Mouse (Mus musculus) CD4-positive, CD25-positive, alpha-beta regulatory T cell, adult 4 months (primary cell): Measurements from ENCODE around the gene Kctd21. TPM values are rescaled to one million over a fixed set of nuclear protein-coding genes. Genes with fewer than 3 reads are reported as not detected.

ENCODE experiments used
- ATAC-seq: one replicate; pipeline ENCODE4 v1.8.0; 2017
- polyA plus RNA-seq, 2 experiments: library from polyadenylated mRNA; unstranded; fragments of 100-300 nt; shearing (Covaris generic); gene quantifications; one replicate each; pipeline ENCODE4 v1.2.1; 2017

Kctd21 gene
- polyA plus RNA-seq, 2 experiments from 2014 or later, result 1.7 to 3.1 TPM

DNA sequence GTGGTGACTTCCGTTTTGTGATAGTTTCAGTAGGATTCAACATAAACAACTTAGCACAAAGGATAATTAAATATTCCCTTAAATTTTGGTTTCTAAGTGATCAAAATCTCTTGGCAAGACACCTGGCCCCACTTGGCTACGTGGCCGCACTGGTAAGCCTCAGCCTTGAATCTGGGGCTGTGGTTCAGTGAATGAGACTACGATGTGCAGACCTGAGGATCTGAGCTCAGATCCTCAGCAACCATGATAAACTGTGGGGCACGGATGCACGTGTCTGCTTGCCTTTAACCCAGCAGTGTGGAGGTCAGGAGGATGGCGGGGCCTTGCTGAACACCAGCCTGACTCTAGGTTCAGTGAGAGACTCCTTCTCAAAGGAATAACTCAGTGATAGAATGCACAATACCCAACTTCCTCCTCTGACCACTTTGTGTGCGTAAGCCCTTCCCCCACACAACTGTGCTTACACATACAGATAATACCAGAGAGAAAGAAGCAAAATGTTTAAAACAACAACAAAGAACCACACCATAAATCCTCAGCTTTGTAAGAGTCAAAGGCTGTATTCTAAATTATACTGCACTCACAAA, 55.5 kb downstream of the Kctd21 start:
- no peak for ATAC-seq

DNA sequence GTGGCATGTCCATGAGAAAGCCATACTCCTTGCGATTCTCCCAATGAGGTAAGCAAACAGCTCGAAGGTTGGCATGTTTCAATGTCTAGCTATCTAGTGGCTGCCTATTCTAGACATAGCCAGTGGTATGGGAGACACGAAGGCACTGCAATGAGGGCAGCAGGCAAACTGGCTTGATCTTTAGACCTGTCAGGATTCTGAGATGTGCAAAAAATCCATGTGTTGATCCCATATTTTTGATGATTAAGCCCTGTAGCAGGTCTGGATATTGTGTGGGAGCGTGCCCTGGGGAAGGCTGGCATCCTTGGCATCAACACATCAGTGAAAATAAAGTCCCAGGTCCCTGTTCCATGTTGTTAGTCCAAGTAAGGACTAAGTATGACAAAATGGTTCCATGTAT, 56.4 kb downstream of the Kctd21 start:
- no peak for ATAC-seq

DNA sequence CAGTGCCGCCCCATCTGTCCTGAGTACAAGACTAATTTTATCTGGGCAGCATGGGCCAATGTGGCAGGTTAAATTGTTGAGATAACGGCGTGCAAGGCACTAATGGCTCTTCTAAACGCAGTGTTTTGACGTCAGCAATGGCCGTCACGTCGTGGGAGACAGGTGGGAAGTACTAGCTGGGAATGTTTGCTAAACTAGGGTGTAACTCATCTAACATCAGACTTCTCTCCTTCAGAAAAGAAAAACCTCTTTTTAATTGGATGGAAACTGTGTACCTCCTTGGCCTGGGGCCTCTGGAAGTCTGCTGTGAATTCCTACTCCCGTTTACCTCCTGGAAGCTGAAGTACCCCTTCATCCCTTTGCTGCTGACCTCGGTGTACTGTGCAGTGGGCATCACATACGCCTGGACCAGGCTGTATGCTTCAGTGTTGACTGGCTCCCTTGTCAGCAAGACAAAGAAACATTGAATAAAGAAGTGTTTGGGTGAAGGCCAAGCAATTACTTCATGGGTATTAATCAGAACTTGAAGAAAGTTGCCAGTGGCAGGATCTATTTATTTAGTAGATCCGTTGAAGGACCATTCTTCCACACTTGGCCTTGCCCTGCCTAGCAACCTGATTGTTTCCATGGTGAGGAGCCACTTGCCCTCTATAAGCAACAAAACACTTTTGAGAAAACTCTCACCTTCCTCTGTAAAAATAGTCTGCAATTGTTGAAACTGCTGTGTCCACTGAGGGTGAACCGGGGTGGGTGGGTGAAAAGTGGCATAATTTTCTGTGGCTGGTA, 59.4 kb downstream of the Kctd21 start:
- no peak for ATAC-seq

DNA sequence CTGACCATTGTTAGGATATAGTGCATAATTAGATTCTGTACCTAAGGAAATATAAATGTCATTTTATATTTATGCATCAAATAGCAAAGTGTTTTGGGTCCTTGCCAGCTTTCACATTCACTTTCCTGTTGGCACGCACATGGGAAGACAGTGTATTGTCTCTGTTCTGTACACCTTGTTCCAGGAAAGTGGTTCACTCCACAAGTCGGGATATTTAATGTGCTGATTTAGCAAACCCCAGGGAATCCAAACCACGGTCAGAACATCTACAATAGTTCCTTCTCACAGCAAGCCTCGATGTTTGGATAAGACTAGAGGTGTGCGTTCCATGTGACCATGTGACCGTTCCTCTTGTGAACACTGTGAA, 59.9 kb downstream of the Kctd21 start:
- ATAC-seq, result no peak

DNA sequence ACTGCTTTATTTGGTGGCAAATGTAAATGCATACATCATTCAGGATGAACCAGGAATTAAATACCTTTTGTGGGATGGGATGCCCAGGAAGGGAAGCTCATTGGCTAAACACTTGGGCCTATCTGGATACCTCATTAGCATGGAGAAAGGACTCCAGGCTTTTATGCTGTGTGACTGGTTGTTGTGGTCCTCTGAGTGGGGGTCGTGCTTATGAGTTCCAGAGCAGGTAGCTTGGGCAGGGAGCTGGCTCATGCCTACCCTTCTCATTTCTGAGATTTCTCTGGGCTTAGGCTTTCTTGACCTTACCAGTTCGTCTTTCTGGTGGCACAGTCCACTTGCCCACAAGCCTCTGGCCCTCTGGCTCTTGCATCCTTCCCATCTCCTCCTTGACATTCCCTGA, 62.2 kb downstream of the Kctd21 start:
- no peak for ATAC-seq

DNA sequence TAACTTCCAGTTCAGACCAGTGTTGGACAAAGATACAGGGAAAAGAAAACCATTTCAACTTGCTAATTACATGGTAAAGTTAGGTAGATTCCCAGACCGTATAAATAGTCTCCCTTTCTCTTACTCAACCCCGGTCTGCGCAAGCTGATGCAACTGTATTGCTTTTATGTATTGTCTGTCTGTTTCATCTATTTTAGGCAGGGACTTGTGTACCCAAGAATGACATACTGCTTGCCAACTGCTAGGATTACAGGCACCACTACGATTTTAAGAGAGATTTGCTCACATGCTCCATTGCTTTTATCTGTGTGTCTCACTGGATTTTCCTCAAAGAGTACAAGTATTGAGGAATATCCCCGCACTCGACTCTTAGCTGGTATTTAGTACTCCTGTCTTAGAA, 66.8 kb downstream of the Kctd21 start:
- ATAC-seq, result no peak

Other genes starting within 250 kb of the Kctd21 start
- 1 to 10 TPM; 1.4 to 2.7 TPM for gene Usp35, start 307 bp upstream of the Kctd21 start, polyA plus RNA-seq
- gene Alg8, start 39.3 kb downstream of the Kctd21 start, polyA plus RNA-seq, result 10 to 100 TPM; 19.5 to 21.4 TPM
- gene Ndufc2, start 67.7 kb downstream of the Kctd21 start, polyA plus RNA-seq, result 100 to 1,000 TPM; 159 to 178 TPM
- under 1 TPM in 1 of 2 experiments, not detected in 1; 0.84 TPM for gene Thrsp, start 85.4 kb downstream of the Kctd21 start, polyA plus RNA-seq
- under 1 TPM; 0.43 to 0.94 TPM for gene Kctd14, start 119.0 kb downstream of the Kctd21 start, polyA plus RNA-seq
- gene Ints4, start 148.6 kb downstream of the Kctd21 start, polyA plus RNA-seq, result 10 to 100 TPM; 46.2 to 64.2 TPM
- gene Aamdc, start 247.2 kb downstream of the Kctd21 start, polyA plus RNA-seq, result 10 to 100 TPM; 55.0 to 55.1 TPM
- gene Rsf1, start 247.6 kb downstream of the Kctd21 start, polyA plus RNA-seq, result 10 to 100 TPM; 25.3 to 27.5 TPM